Mouse (Mus musculus): ENCODE data around the gene Atn1.

- TF ChIP-seq EP300 (optimal IDR thresholded peaks at IDR 0.05) (no peak), CTCF (IDR thresholded peaks at IDR 0.05; ENCODE audit: low read depth) (no peak)
Measured at GRCm38 (mm10) chr6:124739231-124739796, 17.0 kb downstream of the Atn1 start.

Data from stomach, postnatal 0 days (tissue).